26 mouse cellular contexts compared by ENCODE assay signal in the genomic region with DNA sequence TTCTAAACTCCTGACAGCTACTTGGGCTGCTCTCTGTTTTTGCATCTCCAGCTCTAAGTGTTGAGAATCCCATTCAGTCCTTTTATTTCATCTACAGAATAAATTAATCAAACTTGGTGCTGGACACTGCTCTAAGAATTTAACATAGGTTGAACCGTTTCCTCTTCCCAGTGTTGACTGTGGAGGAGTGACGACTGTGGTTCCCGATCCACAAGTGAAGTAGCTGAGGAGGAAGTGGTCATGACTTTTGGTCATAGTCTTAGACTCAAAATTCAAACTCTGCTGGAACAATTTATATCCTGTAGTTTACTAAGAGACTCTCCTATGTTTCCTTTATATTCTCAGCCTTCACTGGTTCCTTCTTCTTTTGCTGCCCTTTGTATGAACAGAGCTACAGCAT.
A peak's percentile ranks its signal among the peaks of the same experiment; 100 is the strongest.
DNase-seq lines count a peak whose midpoint lies in the region; ATAC-seq and TF ChIP-seq lines count a peak whose summit lies in the region.
"Had no signal": no experiment of that assay in that cellular context is flagged by ENCODE, and none has a peak within 500 bp of the region (broad histone marks: within the 10 kb centered on the region; RNA-seq: fewer than 3 reads in every experiment).

No protein-coding gene starts in this region.

- TF ChIP-seq CTCF in kidney, postnatal 0 days (IDR thresholded peaks at IDR 0.05; ENCODE audit: low read depth), result no peak

- no peak overlapping the region for H3K27ac ChIP-seq in kidney, postnatal 0 days
- H3K27ac ChIP-seq in forebrain, embryonic 16.5 days (ENCODE audit: low read length), result no peak overlapping the region
- no peak overlapping the region for H3K27ac ChIP-seq in hindbrain, embryonic 14.5 days
- H3K27ac ChIP-seq: embryonic facial prominence, embryonic 10.5 days; embryonic facial prominence, embryonic 13.5 days; forebrain, embryonic 12.5 days; forebrain, embryonic 15.5 days; heart, embryonic 13.5 days; hindbrain, embryonic 15.5 days had no signal

- H3K9me3 ChIP-seq in kidney, postnatal 0 days (replicated peaks; ENCODE audit: low read length), result no peaks in the 10 kb centered on the region
- no peaks in the 10 kb centered on the region for H3K9me3 ChIP-seq in forebrain, embryonic 16.5 days (ENCODE audit: control insufficient read depth, low read length)
- H3K9me3 ChIP-seq in hindbrain, embryonic 14.5 days (ENCODE audit: control insufficient read depth, low read length), result no peaks in the 10 kb centered on the region
- H3K9me3 ChIP-seq: embryonic facial prominence, embryonic 10.5 days; embryonic facial prominence, embryonic 13.5 days; forebrain, embryonic 12.5 days; forebrain, embryonic 15.5 days; heart, embryonic 13.5 days; hindbrain, embryonic 15.5 days had no signal

- no peak overlapping the region for H3K4me3 ChIP-seq in kidney, postnatal 0 days (replicated peaks; ENCODE audit: low read depth, low read length)
- H3K4me3 ChIP-seq in forebrain, embryonic 16.5 days (replicated peaks; ENCODE audit: low read length), result no peak overlapping the region
- no peak overlapping the region for H3K4me3 ChIP-seq in hindbrain, embryonic 14.5 days (replicated peaks; ENCODE audit: low read length)
- H3K4me3 ChIP-seq: embryonic facial prominence, embryonic 10.5 days; embryonic facial prominence, embryonic 13.5 days; erythroblast, embryonic 14.5 days; forebrain, embryonic 12.5 days; forebrain, embryonic 15.5 days; heart, embryonic 13.5 days; hindbrain, embryonic 15.5 days had no signal

- no peak overlapping the region for H3K4me2 ChIP-seq in kidney, postnatal 0 days (ENCODE audit: low read length)
- H3K4me2 ChIP-seq in forebrain, embryonic 16.5 days (ENCODE audit: low read length), result no peak overlapping the region
- H3K4me2 ChIP-seq in hindbrain, embryonic 14.5 days (replicated peaks), result no peak overlapping the region
- H3K4me2 ChIP-seq: embryonic facial prominence, embryonic 13.5 days; forebrain, embryonic 12.5 days; forebrain, embryonic 15.5 days; heart, embryonic 13.5 days; hindbrain, embryonic 15.5 days had no signal

- H3K27me3 ChIP-seq in kidney, postnatal 0 days (ENCODE audit: insufficient read depth, low read length), result no peaks in the 10 kb centered on the region
- no peaks in the 10 kb centered on the region for H3K27me3 ChIP-seq in forebrain, embryonic 16.5 days (replicated peaks; ENCODE audit: control insufficient read depth, insufficient read depth, low read length)
- no peaks in the 10 kb centered on the region for H3K27me3 ChIP-seq in hindbrain, embryonic 14.5 days (ENCODE audit: control insufficient read depth, insufficient read depth, low read length)
- H3K27me3 ChIP-seq: embryonic facial prominence, embryonic 13.5 days; forebrain, embryonic 12.5 days; forebrain, embryonic 15.5 days; heart, embryonic 13.5 days; hindbrain, embryonic 15.5 days had no signal

- no peak for ATAC-seq in kidney, postnatal 0 days (replicated peaks; ENCODE audit: low FRiP score, low read depth)
- peak; percentile 55 for ATAC-seq in granulocyte monocyte progenitor cell, adult 5-6 weeks (replicated peaks; ENCODE audit: poor library complexity, severe bottlenecking)
- ATAC-seq in forebrain, embryonic 16.5 days, result no peak
- no peak for ATAC-seq in hindbrain, embryonic 14.5 days (ENCODE audit: low FRiP score)
- ATAC-seq: CD4-positive, CD25-positive, alpha-beta regulatory T cell, adult 4 months; forebrain, embryonic 15.5 days had no signal

- DNase-seq in kidney, postnatal 0 days (ENCODE audit: low spot score), result peak; percentile 5
- DNase-seq in kidney, adult 18-20 months, result no peak
- DNase-seq in 416B (ENCODE audit: low read depth), result peak; percentile 4
- DNase-seq in hindbrain, embryonic 14.5 days (ENCODE audit: low spot score), result no peak
- DNase-seq: adrenal gland, adult 2 months; adrenal gland, postnatal 14 days; cerebellum, adult 11 months; cerebellum, adult 2 months; cerebellum, adult 9-11 months; cerebellum, postnatal 25 days; embryo, embryonic 11 days; gastrocnemius, postnatal 10 days; gastrocnemius, postnatal 36 days; heart, adult 18-20 months; heart, postnatal 14 days; heart, postnatal 4 days had no signal

- WGBS in kidney, postnatal 0 days, result 64% methylated on average over 3 of the region's 3 CpGs
- WGBS in forebrain, embryonic 16.5 days, result 95% methylated on average over 3 of the region's 3 CpGs
- WGBS in hindbrain, embryonic 14.5 days, result 90% methylated on average over 3 of the region's 3 CpGs

- H3K4me1 ChIP-seq in kidney, postnatal 0 days (replicated peaks; ENCODE audit: insufficient read depth, low read length), result no peaks in the 10 kb centered on the region
- peaks cover 2% of the 10 kb centered on the region; the same call in 1 of the 2 replicates for H3K4me1 ChIP-seq in forebrain, embryonic 16.5 days (replicated peaks; ENCODE audit: control insufficient read depth, insufficient read depth, low read length)
- no peaks in the 10 kb centered on the region for H3K4me1 ChIP-seq in hindbrain, embryonic 14.5 days (replicated peaks; ENCODE audit: control insufficient read depth, insufficient read depth, low read length)
- H3K4me1 ChIP-seq: forebrain, embryonic 12.5 days; hindbrain, embryonic 15.5 days had no signal

- H3K36me3 ChIP-seq in kidney, postnatal 0 days (ENCODE audit: insufficient read depth, low read length), result no peaks in the 10 kb centered on the region
- H3K36me3 ChIP-seq in forebrain, embryonic 16.5 days (ENCODE audit: control insufficient read depth, insufficient read depth), result no peaks in the 10 kb centered on the region
- H3K36me3 ChIP-seq in hindbrain, embryonic 14.5 days (replicated peaks; ENCODE audit: control insufficient read depth, insufficient read depth), result no peaks in the 10 kb centered on the region
- H3K36me3 ChIP-seq: embryonic facial prominence, embryonic 10.5 days; embryonic facial prominence, embryonic 13.5 days; forebrain, embryonic 12.5 days; forebrain, embryonic 15.5 days; heart, embryonic 13.5 days; hindbrain, embryonic 15.5 days had no signal

- H3K9ac ChIP-seq in kidney, postnatal 0 days (ENCODE audit: low read depth, low read length), result no peak overlapping the region
- no peak overlapping the region for H3K9ac ChIP-seq in forebrain, embryonic 16.5 days (replicated peaks; ENCODE audit: low read depth, low read length)
- H3K9ac ChIP-seq in hindbrain, embryonic 14.5 days, result no peak overlapping the region
- H3K9ac ChIP-seq: embryonic facial prominence, embryonic 13.5 days; forebrain, embryonic 12.5 days; forebrain, embryonic 15.5 days; heart, embryonic 13.5 days; hindbrain, embryonic 15.5 days had no signal

Comparison
In these comparisons a context has a peak if more than half of its experiments do, and no peak if none do; other contexts are left out.
1. DNase-seq: peak in kidney, postnatal 0 days (single experiment) and 416B (single experiment); none in kidney, adult 18-20 months (single experiment) and hindbrain, embryonic 14.5 days (single experiment).